Mouse (Mus musculus): Measurements from ENCODE around the gene Ddc. TPM values are rescaled to one million over a fixed set of nuclear protein-coding genes. Genes with fewer than 3 reads are reported as not detected.

Ddc gene
- total and polyA plus RNA-seq, 3 experiments, result 0.13 to 3.0 TPM; not detected in 1

DNA sequence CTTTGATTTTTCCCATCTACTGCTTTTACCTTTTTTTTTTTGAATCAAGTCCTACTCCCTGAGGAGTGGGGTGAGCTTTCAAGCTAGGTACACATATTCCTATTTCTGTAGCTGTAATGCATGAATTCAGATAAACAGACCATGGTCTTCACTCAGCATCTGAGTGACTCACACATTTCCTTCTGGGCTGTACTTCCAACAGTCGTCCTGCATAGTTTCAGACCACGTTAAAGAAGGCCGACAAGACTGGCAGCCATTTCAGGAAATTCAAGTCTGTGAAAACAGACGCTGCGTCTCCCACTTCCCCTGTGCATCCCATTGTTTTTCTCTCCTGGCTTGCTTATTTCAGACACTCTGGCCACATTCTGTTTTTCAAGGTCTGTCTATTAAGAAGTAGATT, 31.2 kb downstream of the Ddc start:
- Histone ChIP-seq H3K4me3 (ENCODE audit: low read depth, low read length) (no peak overlapping the region), H3K27me3 (ENCODE audit: insufficient read depth, low read length) (peaks cover 57% of the 10 kb centered on the region), H3K36me3 (replicated peaks) (no peaks in the 10 kb centered on the region), H3K9me3 (replicated peaks) (no peaks in the 10 kb centered on the region), H3K4me1 (ENCODE audit: insufficient read depth, low read depth, low read length) (peaks cover 8% of the 10 kb centered on the region)
- TF ChIP-seq GATA1 (IDR thresholded peaks at IDR 0.05; ENCODE audit: borderline replicate concordance, low read length) (no peak), POLR2AphosphoS5 (IDR thresholded peaks at IDR 0.05; ENCODE audit: insufficient replicate concordance, low read depth, low read length) (no peak), CTCF (IDR thresholded peaks at IDR 0.05; ENCODE audit: low read depth, low read length) (no peak), GATA2 (IDR thresholded peaks at IDR 0.05; ENCODE audit: borderline replicate concordance, low read depth, low read length) (no peak), TAL1 (conservative IDR thresholded peaks at IDR 0.05; ENCODE audit: low read depth, low read length) (no peak)
- ATAC-seq (ENCODE audit: extremely low read depth, insufficient number of reproducible peaks, low FRiP score, poor library complexity, severe bottlenecking), result no peak
- no peak for DNase-seq (ENCODE audit: low spot score)

DNA sequence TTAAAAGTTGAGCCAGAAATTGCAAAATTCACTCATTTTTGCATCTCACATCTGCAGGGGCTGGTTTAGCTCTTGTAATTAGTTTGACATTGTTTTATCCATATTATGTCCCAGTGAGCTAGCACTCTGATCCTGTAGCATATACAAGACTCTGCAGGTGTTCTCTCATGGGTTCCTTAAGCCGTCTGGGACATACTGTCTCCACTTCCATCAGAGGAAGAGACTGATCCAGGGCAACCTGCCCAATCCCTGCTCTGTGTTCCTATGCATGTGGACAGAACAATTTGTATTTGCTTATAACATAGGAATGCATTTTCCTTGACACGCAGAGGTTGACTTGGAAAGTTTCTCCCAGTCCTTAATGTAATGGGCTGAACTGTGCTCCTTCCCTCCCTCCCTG, 32.8 kb downstream of the Ddc start:
- DNase-seq (ENCODE audit: low spot score), result no peak
- H3K4me1 ChIP-seq (ENCODE audit: insufficient read depth, low read depth, low read length), result peaks cover 8% of the 10 kb centered on the region
- no peaks in the 10 kb centered on the region for H3K36me3 ChIP-seq (replicated peaks)
- no peak overlapping the region for H3K4me3 ChIP-seq (ENCODE audit: low read depth, low read length)
- peaks cover 52% of the 10 kb centered on the region for H3K27me3 ChIP-seq (ENCODE audit: insufficient read depth, low read length)
- no peak for TF ChIP-seq TAL1 (conservative IDR thresholded peaks at IDR 0.05; ENCODE audit: low read depth, low read length)
- no peak for TF ChIP-seq GATA1 (IDR thresholded peaks at IDR 0.05; ENCODE audit: borderline replicate concordance, low read length)
- no peak for TF ChIP-seq CTCF (IDR thresholded peaks at IDR 0.05; ENCODE audit: low read depth, low read length)
- TF ChIP-seq POLR2AphosphoS5 (IDR thresholded peaks at IDR 0.05; ENCODE audit: insufficient replicate concordance, low read depth, low read length), result no peak
- no peak for TF ChIP-seq GATA2 (IDR thresholded peaks at IDR 0.05; ENCODE audit: borderline replicate concordance, low read depth, low read length)
- ATAC-seq (ENCODE audit: extremely low read depth, insufficient number of reproducible peaks, low FRiP score, poor library complexity, severe bottlenecking), result no peak
- no peaks in the 10 kb centered on the region for H3K9me3 ChIP-seq (replicated peaks)

DNA sequence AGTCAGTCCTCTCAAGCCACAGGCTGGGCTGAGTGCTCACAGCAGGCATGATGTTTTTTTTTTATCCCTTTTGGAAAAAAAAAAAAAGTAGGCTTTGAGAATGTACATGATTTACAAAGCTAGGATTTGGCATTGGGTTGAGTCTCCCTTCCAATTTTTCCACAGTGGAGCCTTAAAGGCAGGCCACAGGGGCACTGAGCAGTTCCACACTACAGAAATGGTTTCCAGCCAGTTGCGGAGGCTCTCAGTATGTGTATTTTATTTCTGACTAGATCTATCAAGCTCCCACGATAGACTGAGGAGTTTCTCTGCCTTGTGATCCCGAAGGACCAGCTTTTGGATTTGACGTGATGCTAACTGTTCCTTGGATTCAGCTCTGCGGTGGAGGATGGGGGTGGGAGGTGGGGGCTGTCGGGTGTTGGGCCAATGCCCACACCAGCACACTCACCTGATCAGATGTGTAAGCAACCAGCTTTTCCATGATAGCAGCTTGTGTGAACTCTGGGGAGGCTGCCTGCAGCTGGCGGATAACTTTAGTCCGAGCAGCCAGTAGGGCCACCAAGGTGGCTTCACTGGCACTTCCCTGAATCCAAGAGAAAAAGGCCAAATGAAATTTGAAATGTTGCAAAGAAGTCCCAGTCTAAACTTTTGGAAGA, 33.4 kb downstream of the Ddc start:
- Histone ChIP-seq H3K36me3 (replicated peaks) (no peaks in the 10 kb centered on the region), H3K9me3 (replicated peaks) (no peaks in the 10 kb centered on the region), H3K4me3 (ENCODE audit: low read depth, low read length) (no peak overlapping the region), H3K4me1 (ENCODE audit: insufficient read depth, low read depth, low read length) (peaks cover 8% of the 10 kb centered on the region), H3K27me3 (ENCODE audit: insufficient read depth, low read length) (peaks cover 54% of the 10 kb centered on the region)
- TF ChIP-seq GATA2 (IDR thresholded peaks at IDR 0.05; ENCODE audit: borderline replicate concordance, low read depth, low read length), result no peak
- no peak for TF ChIP-seq TAL1 (conservative IDR thresholded peaks at IDR 0.05; ENCODE audit: low read depth, low read length)
- TF ChIP-seq POLR2AphosphoS5 (IDR thresholded peaks at IDR 0.05; ENCODE audit: insufficient replicate concordance, low read depth, low read length), result no peak
- no peak for TF ChIP-seq GATA1 (IDR thresholded peaks at IDR 0.05; ENCODE audit: borderline replicate concordance, low read length)
- no peak for TF ChIP-seq CTCF (IDR thresholded peaks at IDR 0.05; ENCODE audit: low read depth, low read length)
- ATAC-seq (ENCODE audit: extremely low read depth, insufficient number of reproducible peaks, low FRiP score, poor library complexity, severe bottlenecking) (no peak), DNase-seq (ENCODE audit: low spot score) (no peak)

DNA sequence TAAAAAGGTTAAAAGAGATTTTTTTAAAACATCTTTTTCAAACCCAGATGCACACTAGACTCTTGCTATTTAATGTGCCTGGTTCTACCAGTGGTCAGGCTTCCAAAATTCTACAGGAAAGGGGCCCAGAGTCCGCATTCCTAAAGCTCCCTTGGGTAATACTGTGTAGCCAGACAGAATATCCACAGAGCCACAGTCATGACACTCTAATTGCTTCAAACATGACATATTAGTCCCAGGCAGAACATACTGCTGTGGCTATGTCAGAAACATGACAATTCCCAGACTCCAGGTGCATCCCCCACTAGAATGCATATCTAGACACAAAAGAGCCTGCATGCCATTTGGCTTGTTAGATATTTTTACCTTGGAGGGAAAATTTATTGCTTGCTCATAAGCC, 35.4 kb downstream of the Ddc start:
- DNase-seq (ENCODE audit: low spot score) (no peak), ATAC-seq (ENCODE audit: extremely low read depth, insufficient number of reproducible peaks, low FRiP score, poor library complexity, severe bottlenecking) (no peak)

DNA sequence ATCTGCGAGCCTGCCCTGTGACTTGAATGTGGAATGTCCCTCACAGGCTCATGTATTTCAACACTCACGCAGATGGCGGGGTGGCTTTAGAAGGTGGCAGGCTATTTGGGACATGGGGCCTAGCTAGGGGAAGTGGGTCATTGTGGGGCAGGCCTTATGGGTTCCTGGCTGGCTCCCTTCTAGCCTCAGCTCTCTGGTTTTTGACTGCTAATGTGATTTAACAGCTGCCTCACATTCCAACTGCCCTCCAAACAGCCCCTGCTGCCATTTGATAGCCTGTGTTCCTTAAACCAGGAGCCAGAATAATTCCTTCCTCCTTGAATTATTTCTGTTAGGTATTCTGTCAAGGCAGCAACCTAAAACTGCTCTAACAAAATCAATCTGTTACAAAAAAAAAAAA, 41.0 kb downstream of the Ddc start:
- H3K4me3 ChIP-seq (ENCODE audit: low read depth, low read length), result no peak overlapping the region
- no peak for ATAC-seq (ENCODE audit: extremely low read depth, insufficient number of reproducible peaks, low FRiP score, poor library complexity, severe bottlenecking)

More for the DNA sequence above, 35.4 kb downstream of the Ddc start:
- Histone ChIP-seq H3K4me1 (ENCODE audit: insufficient read depth, low read depth, low read length) (no peaks in the 10 kb centered on the region; the same call in 1 of the 2 replicates), H3K4me3 (ENCODE audit: low read depth, low read length) (no peak overlapping the region), H3K36me3 (replicated peaks) (no peaks in the 10 kb centered on the region), H3K9me3 (replicated peaks) (no peaks in the 10 kb centered on the region), H3K27me3 (ENCODE audit: insufficient read depth, low read length) (peaks cover 52% of the 10 kb centered on the region)
- TF ChIP-seq GATA2 (IDR thresholded peaks at IDR 0.05; ENCODE audit: borderline replicate concordance, low read depth, low read length) (no peak), GATA1 (IDR thresholded peaks at IDR 0.05; ENCODE audit: borderline replicate concordance, low read length) (no peak), CTCF (IDR thresholded peaks at IDR 0.05; ENCODE audit: low read depth, low read length) (no peak), POLR2AphosphoS5 (IDR thresholded peaks at IDR 0.05; ENCODE audit: insufficient replicate concordance, low read depth, low read length) (no peak), TAL1 (conservative IDR thresholded peaks at IDR 0.05; ENCODE audit: low read depth, low read length) (no peak)

DNA sequence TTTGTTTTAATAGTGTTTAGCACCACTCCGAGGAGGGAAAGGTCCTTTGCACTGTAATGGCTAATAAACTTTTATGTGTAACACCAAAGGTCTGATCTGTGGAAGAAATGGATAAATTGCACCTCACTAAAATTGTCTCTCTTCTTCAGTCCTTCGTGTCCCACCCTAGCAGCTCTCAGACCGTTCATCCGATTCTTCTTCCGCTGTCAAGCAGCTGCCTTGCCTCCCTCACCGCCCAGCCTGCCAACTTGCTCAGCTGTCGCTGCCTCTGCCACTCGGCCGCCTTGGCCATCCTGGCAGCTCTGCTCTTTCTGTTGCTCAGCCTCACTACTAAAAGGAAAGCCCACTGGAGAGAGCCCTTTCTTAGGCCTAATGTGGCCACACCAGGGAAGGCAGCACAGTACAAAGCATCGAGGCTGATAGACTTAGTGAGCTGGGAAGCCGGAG, 42.2 kb downstream of the Ddc start:
- TF ChIP-seq GATA2 (IDR thresholded peaks at IDR 0.05; ENCODE audit: borderline replicate concordance, low read depth, low read length), result no peak
- TF ChIP-seq CTCF (IDR thresholded peaks at IDR 0.05; ENCODE audit: low read depth, low read length), result no peak
- TF ChIP-seq POLR2AphosphoS5 (IDR thresholded peaks at IDR 0.05; ENCODE audit: insufficient replicate concordance, low read depth, low read length), result no peak
- TF ChIP-seq GATA1 (IDR thresholded peaks at IDR 0.05; ENCODE audit: borderline replicate concordance, low read length), result no peak
- no peak for TF ChIP-seq TAL1 (conservative IDR thresholded peaks at IDR 0.05; ENCODE audit: low read depth, low read length)
- peaks cover 43% of the 10 kb centered on the region for H3K27me3 ChIP-seq (ENCODE audit: insufficient read depth, low read length)
- H3K36me3 ChIP-seq (replicated peaks), result no peaks in the 10 kb centered on the region
- peaks cover 6% of the 10 kb centered on the region for H3K9me3 ChIP-seq (replicated peaks)
- no peak overlapping the region for H3K4me3 ChIP-seq (ENCODE audit: low read depth, low read length)
- DNase-seq (ENCODE audit: low spot score) (no peak), ATAC-seq (ENCODE audit: extremely low read depth, insufficient number of reproducible peaks, low FRiP score, poor library complexity, severe bottlenecking) (no peak)
- peaks cover 16% of the 10 kb centered on the region for H3K4me1 ChIP-seq (ENCODE audit: insufficient read depth, low read depth, low read length)

More for the DNA sequence above, 41.0 kb downstream of the Ddc start:
- Histone ChIP-seq H3K4me1 (ENCODE audit: insufficient read depth, low read depth, low read length) (peaks cover 5% of the 10 kb centered on the region), H3K9me3 (replicated peaks) (peaks cover 6% of the 10 kb centered on the region), H3K36me3 (replicated peaks) (no peaks in the 10 kb centered on the region), H3K27me3 (ENCODE audit: insufficient read depth, low read length) (peaks cover 45% of the 10 kb centered on the region)
- TF ChIP-seq CTCF (IDR thresholded peaks at IDR 0.05; ENCODE audit: low read depth, low read length) (no peak), GATA1 (IDR thresholded peaks at IDR 0.05; ENCODE audit: borderline replicate concordance, low read length) (no peak), GATA2 (IDR thresholded peaks at IDR 0.05; ENCODE audit: borderline replicate concordance, low read depth, low read length) (no peak), TAL1 (conservative IDR thresholded peaks at IDR 0.05; ENCODE audit: low read depth, low read length) (no peak), POLR2AphosphoS5 (IDR thresholded peaks at IDR 0.05; ENCODE audit: insufficient replicate concordance, low read depth, low read length) (no peak)
- DNase-seq (ENCODE audit: low spot score), result no peak
